Mouse (Mus musculus): ENCODE data around the gene Evc2. TPM values are rescaled to one million over a fixed set of nuclear protein-coding genes. Genes with fewer than 3 reads are reported as not detected.

Gene Evc2
- polyA plus RNA-seq, 1 experiment from 2014 or later, result 4.6 TPM

- no peak overlapping the region for H3K4me2 ChIP-seq (replicated peaks)
- no peak overlapping the region for H3K27ac ChIP-seq
- peaks cover 7% of the 10 kb centered on the region; the same call in 1 of the 2 replicates for H3K9me3 ChIP-seq (ENCODE audit: control insufficient read depth, low read length)
- no peak overlapping the region for H3K4me3 ChIP-seq (replicated peaks; ENCODE audit: low read length)
- no peaks in the 10 kb centered on the region for H3K36me3 ChIP-seq (replicated peaks; ENCODE audit: control insufficient read depth, insufficient read depth)
- no peak for ATAC-seq (ENCODE audit: low FRiP score)
- no peak for DNase-seq (ENCODE audit: low spot score)
- whole genome bisulfite sequencing, result 83% methylated on average over 3 of the region's 3 CpGs
- no peaks in the 10 kb centered on the region for H3K27me3 ChIP-seq (ENCODE audit: control insufficient read depth, insufficient read depth, low read length)
- no peaks in the 10 kb centered on the region for H3K4me1 ChIP-seq (replicated peaks; ENCODE audit: control insufficient read depth, insufficient read depth, low read length)
- H3K9ac ChIP-seq, result no peak overlapping the region
These were observed 109.2 kb downstream of the Evc2 start for GRCm38 (mm10) chr5:37447546-37447945.

GRCm38 (mm10) chr5:37456590-37456989, 118.3 kb downstream of the Evc2 start:
- Histone ChIP-seq H3K27me3 (ENCODE audit: control insufficient read depth, insufficient read depth, low read length) (no peaks in the 10 kb centered on the region), H3K27ac (no peak overlapping the region), H3K4me3 (replicated peaks; ENCODE audit: low read length) (no peak overlapping the region), H3K36me3 (replicated peaks; ENCODE audit: control insufficient read depth, insufficient read depth) (peaks cover 11% of the 10 kb centered on the region), H3K4me1 (replicated peaks; ENCODE audit: control insufficient read depth, insufficient read depth, low read length) (no peaks in the 10 kb centered on the region), H3K4me2 (replicated peaks) (no peak overlapping the region), H3K9ac (no peak overlapping the region), H3K9me3 (ENCODE audit: control insufficient read depth, low read length) (peaks cover 5% of the 10 kb centered on the region; the same call in 1 of the 2 replicates)
- 68% methylated on average over 2 of the region's 2 CpGs for WGBS
- ATAC-seq (ENCODE audit: low FRiP score) (no peak), DNase-seq (ENCODE audit: low spot score) (no peak)

- peaks cover 5% of the 10 kb centered on the region; the same call in 1 of the 2 replicates for H3K9me3 ChIP-seq (ENCODE audit: control insufficient read depth, low read length)
- H3K4me1 ChIP-seq (replicated peaks; ENCODE audit: control insufficient read depth, insufficient read depth, low read length), result no peaks in the 10 kb centered on the region
- ATAC-seq (ENCODE audit: low FRiP score) (no peak), DNase-seq (ENCODE audit: low spot score) (no peak)
- 78% methylated on average over 5 of the region's 5 CpGs for WGBS
- no peak overlapping the region for H3K4me3 ChIP-seq (replicated peaks; ENCODE audit: low read length)
- H3K36me3 ChIP-seq (replicated peaks; ENCODE audit: control insufficient read depth, insufficient read depth), result peaks cover 11% of the 10 kb centered on the region
- H3K9ac ChIP-seq, result no peak overlapping the region
- no peak overlapping the region for H3K27ac ChIP-seq
- H3K4me2 ChIP-seq (replicated peaks), result no peak overlapping the region
- H3K27me3 ChIP-seq (ENCODE audit: control insufficient read depth, insufficient read depth, low read length), result no peaks in the 10 kb centered on the region
These were observed 118.9 kb downstream of the Evc2 start for GRCm38 (mm10) chr5:37457191-37457590.

GRCm38 (mm10) chr5:37457831-37458230, 119.5 kb downstream of the Evc2 start:
- H3K4me3 ChIP-seq (replicated peaks; ENCODE audit: low read length), result no peak overlapping the region
- H3K4me1 ChIP-seq (replicated peaks; ENCODE audit: control insufficient read depth, insufficient read depth, low read length), result no peaks in the 10 kb centered on the region
- ATAC-seq (ENCODE audit: low FRiP score) (no peak), DNase-seq (ENCODE audit: low spot score) (no peak)
- H3K36me3 ChIP-seq (replicated peaks; ENCODE audit: control insufficient read depth, insufficient read depth), result peaks cover 11% of the 10 kb centered on the region
- H3K9me3 ChIP-seq (ENCODE audit: control insufficient read depth, low read length), result peaks cover 5% of the 10 kb centered on the region; the same call in 1 of the 2 replicates
- 92% methylated on average over 2 of the region's 2 CpGs for WGBS
- H3K27ac ChIP-seq, result no peak overlapping the region
- H3K4me2 ChIP-seq (replicated peaks), result no peak overlapping the region
- no peaks in the 10 kb centered on the region for H3K27me3 ChIP-seq (ENCODE audit: control insufficient read depth, insufficient read depth, low read length)
- H3K9ac ChIP-seq, result no peak overlapping the region

GRCm38 (mm10) chr5:37458236-37458635, 119.9 kb downstream of the Evc2 start:
- Histone ChIP-seq H3K4me3 (replicated peaks; ENCODE audit: low read length) (no peak overlapping the region), H3K9ac (no peak overlapping the region), H3K27ac (no peak overlapping the region), H3K36me3 (replicated peaks; ENCODE audit: control insufficient read depth, insufficient read depth) (peaks cover 11% of the 10 kb centered on the region), H3K4me2 (replicated peaks) (no peak overlapping the region), H3K4me1 (replicated peaks; ENCODE audit: control insufficient read depth, insufficient read depth, low read length) (no peaks in the 10 kb centered on the region), H3K27me3 (ENCODE audit: control insufficient read depth, insufficient read depth, low read length) (no peaks in the 10 kb centered on the region), H3K9me3 (ENCODE audit: control insufficient read depth, low read length) (peaks cover 5% of the 10 kb centered on the region; the same call in 1 of the 2 replicates)
- ATAC-seq (ENCODE audit: low FRiP score), result no peak
- 71% methylated on average over 2 of the region's 2 CpGs for WGBS
- DNase-seq (ENCODE audit: low spot score), result no peak

GRCm38 (mm10) chr5:37465461-37465860, 127.2 kb downstream of the Evc2 start:
- Histone ChIP-seq H3K36me3 (replicated peaks; ENCODE audit: control insufficient read depth, insufficient read depth) (no peaks in the 10 kb centered on the region), H3K4me1 (replicated peaks; ENCODE audit: control insufficient read depth, insufficient read depth, low read length) (no peaks in the 10 kb centered on the region), H3K4me3 (replicated peaks; ENCODE audit: low read length) (no peak overlapping the region), H3K9me3 (ENCODE audit: control insufficient read depth, low read length) (no peaks in the 10 kb centered on the region), H3K27me3 (ENCODE audit: control insufficient read depth, insufficient read depth, low read length) (no peaks in the 10 kb centered on the region), H3K27ac (no peak overlapping the region), H3K4me2 (replicated peaks) (no peak overlapping the region), H3K9ac (no peak overlapping the region)
- WGBS, result 91% methylated on average over 10 of the region's 10 CpGs
- no peak for ATAC-seq (ENCODE audit: low FRiP score)
- no peak for DNase-seq (ENCODE audit: low spot score)

- WGBS, result 93% methylated on average over 2 of the region's 2 CpGs
- no peak for DNase-seq (ENCODE audit: low spot score)
These were observed 129.3 kb downstream of the Evc2 start for GRCm38 (mm10) chr5:37467646-37468045.

GRCm38 (mm10) chr5:37469031-37469430, 130.7 kb downstream of the Evc2 start:
- Histone ChIP-seq H3K4me3 (replicated peaks; ENCODE audit: low read length) (no peak overlapping the region), H3K9me3 (ENCODE audit: control insufficient read depth, low read length) (no peaks in the 10 kb centered on the region), H3K27ac (no peak overlapping the region), H3K36me3 (replicated peaks; ENCODE audit: control insufficient read depth, insufficient read depth) (no peaks in the 10 kb centered on the region), H3K9ac (no peak overlapping the region), H3K4me2 (replicated peaks) (no peak overlapping the region), H3K27me3 (ENCODE audit: control insufficient read depth, insufficient read depth, low read length) (no peaks in the 10 kb centered on the region), H3K4me1 (replicated peaks; ENCODE audit: control insufficient read depth, insufficient read depth, low read length) (no peaks in the 10 kb centered on the region)
- 65% methylated on average over 5 of the region's 5 CpGs for WGBS
- DNase-seq (ENCODE audit: low spot score) (no peak), ATAC-seq (ENCODE audit: low FRiP score) (no peak)

More at GRCm38 (mm10) chr5:37467646-37468045, 129.3 kb downstream of the Evc2 start:
- no peak overlapping the region for H3K4me3 ChIP-seq (replicated peaks; ENCODE audit: low read length)
- H3K27ac ChIP-seq, result no peak overlapping the region
- ATAC-seq (ENCODE audit: low FRiP score), result no peak
- no peaks in the 10 kb centered on the region for H3K27me3 ChIP-seq (ENCODE audit: control insufficient read depth, insufficient read depth, low read length)
- no peaks in the 10 kb centered on the region for H3K36me3 ChIP-seq (replicated peaks; ENCODE audit: control insufficient read depth, insufficient read depth)
- no peaks in the 10 kb centered on the region for H3K4me1 ChIP-seq (replicated peaks; ENCODE audit: control insufficient read depth, insufficient read depth, low read length)
- no peak overlapping the region for H3K4me2 ChIP-seq (replicated peaks)
- H3K9ac ChIP-seq, result no peak overlapping the region
- no peaks in the 10 kb centered on the region for H3K9me3 ChIP-seq (ENCODE audit: control insufficient read depth, low read length)

GRCm38 (mm10) chr5:37471584-37471983, 133.3 kb downstream of the Evc2 start:
- Histone ChIP-seq H3K4me3 (replicated peaks; ENCODE audit: low read length) (no peak overlapping the region), H3K4me2 (replicated peaks) (no peak overlapping the region), H3K9ac (no peak overlapping the region), H3K27ac (no peak overlapping the region), H3K36me3 (replicated peaks; ENCODE audit: control insufficient read depth, insufficient read depth) (no peaks in the 10 kb centered on the region), H3K27me3 (ENCODE audit: control insufficient read depth, insufficient read depth, low read length) (no peaks in the 10 kb centered on the region), H3K4me1 (replicated peaks; ENCODE audit: control insufficient read depth, insufficient read depth, low read length) (no peaks in the 10 kb centered on the region), H3K9me3 (ENCODE audit: control insufficient read depth, low read length) (no peaks in the 10 kb centered on the region)
- 77% methylated on average over 4 of the region's 4 CpGs for WGBS
- DNase-seq (ENCODE audit: low spot score), result no peak
- no peak for ATAC-seq (ENCODE audit: low FRiP score)

GRCm38 (mm10) chr5:37472025-37472608, 133.8 kb downstream of the Evc2 start:
- ATAC-seq (ENCODE audit: low FRiP score) (no peak), DNase-seq (ENCODE audit: low spot score) (no peak)
- no peaks in the 10 kb centered on the region for H3K9me3 ChIP-seq (ENCODE audit: control insufficient read depth, low read length)
- 0 out of 2 replicates have a peak overlapping the region, but pooled peaks have one; percentile 50 for H3K27ac ChIP-seq
- H3K4me3 ChIP-seq (replicated peaks; ENCODE audit: low read length), result no peak overlapping the region
- no peak overlapping the region for H3K9ac ChIP-seq
- H3K4me1 ChIP-seq (replicated peaks; ENCODE audit: control insufficient read depth, insufficient read depth, low read length), result no peaks in the 10 kb centered on the region
- no peaks in the 10 kb centered on the region for H3K36me3 ChIP-seq (replicated peaks; ENCODE audit: control insufficient read depth, insufficient read depth)
- WGBS, result 58% methylated on average over 3 of the region's 3 CpGs
- no peak overlapping the region for H3K4me2 ChIP-seq (replicated peaks)
- H3K27me3 ChIP-seq (ENCODE audit: control insufficient read depth, insufficient read depth, low read length), result no peaks in the 10 kb centered on the region
